Mouse (Mus musculus): ENCODE measurements at regions not wholly inside any gene's neighbourhood (a gene's known extent, or its start where the extent isn't known, plus 50 kb on each side); places are given as distances from the start of the nearest gene placed in this dataset.

DNA sequence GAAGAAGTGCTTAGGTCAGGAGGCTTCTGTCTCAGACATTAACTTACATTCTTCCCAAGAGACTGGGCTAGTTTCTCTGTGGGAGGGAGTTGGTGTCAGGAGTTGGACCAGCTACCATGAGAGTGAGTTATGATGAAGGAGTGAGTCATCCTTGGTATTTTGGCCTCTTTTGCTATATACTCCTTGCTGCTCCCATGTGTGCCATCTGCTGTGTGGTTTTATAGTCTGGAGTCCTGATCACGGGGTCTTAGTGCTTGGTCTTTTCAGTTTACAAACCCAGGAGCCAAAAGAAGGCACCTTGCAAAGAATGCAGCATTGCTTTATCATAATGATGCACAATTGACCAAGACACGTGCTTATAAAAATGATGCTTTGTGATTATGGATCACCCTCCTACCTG, 56.6 kb downstream of the Zfp503 start:
- DNase-seq, result no peak

DNA sequence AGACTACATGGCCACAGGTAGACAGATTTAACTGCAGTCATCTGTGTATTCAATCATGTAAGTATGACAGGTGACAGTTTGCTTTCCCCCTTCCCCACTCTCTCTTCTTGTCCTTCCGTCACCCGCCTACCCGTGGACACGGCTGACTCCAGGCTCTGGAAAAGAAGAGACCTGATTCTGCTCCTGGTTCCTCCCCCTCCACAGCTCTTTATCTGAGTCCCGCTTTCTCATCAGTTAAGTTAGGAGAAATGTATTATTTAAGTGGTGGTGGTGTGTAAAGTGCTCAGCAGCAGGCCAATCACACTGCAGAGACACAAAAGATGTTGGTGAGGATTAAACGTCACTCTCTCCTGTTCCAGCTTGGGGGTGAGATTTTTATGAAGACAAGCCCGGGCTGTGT, 57.5 kb downstream of the Zfp503 start:
- DNase-seq, result no peak

DNA sequence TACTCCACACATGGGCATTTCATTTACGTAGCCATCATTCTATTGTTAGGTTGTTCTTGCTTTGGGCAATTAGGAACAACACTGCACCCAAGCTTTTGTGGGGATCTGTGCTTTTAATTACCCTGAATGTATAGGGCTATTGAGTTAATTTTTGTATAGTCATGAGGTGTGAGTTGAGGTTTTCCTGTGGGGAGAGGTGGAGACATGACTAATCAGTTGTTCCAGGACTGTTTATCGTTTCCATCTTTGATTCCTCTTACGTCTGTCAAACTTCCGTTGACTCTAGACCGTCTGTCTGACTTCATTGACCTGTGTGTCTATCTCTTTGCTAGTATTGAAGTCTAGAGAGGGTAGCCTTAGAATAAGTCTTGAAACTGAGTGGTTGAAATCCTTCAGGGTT, 60.4 kb downstream of the Zfp503 start:
- DNase-seq, result no peak

DNA sequence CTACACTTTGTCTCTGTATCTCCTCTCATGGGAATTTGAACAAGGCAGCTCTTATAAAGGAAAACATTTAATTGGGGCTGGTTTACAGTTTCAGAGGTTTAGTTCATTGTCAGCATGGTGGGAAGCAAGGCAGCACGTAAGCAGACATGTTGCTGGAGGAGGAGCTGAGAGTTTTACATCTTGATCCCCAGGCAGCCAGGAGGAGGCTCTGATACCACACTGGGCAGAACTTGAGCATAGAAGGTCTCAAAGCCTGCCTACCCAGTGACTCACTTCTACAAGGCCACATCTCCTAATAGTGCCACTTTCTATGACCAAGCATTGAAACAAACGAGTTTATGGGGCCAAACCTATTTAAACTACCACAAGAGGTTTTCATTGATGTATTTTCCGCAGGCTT, 67.9 kb upstream of the Comtd1 start:
- no peak for DNase-seq

DNA sequence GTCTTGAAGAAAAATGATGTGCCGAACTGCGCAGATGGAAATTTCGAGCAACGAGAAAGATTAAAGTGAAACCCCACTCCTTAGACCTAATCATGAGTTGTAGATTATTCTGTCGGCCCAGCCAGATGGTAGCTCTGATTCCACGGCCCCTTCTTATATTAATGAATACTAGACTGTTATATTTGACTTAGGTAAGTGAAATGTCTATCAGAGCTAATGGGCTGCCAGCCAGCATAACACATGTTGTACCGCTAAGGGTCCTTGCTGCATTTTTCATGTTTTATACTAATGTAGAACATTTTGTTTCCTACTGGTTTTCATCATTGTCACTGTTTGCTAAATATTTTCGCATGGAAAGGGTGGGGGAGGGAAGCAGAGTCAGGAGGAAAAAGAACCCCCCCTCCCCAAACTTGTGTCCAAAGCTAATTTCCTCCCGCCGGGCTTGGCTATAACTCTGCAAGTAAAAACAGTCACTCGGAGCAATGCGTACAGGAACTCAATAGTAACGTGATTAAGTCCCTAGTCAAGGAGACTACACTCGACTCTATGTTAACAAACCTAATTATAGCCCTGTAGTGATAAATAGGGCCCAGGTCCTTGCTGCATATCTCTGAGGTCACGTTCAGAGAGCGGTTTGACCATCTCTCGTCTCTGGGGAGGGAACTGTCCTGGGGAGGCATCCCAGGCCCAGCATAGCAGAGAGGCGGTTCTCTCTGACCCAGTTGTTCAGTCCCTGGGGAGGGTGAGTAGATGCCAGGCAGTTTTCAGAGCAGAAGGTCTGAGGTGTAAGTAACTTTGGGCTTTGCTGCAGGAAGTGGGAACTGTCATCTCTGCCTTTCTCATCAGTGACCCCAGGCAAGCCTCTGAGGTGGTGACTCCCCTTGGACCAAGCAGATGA, 56.0 kb upstream of the Comtd1 start:
- peak in 1 of 2 experiments; percentile 23 for DNase-seq

DNA sequence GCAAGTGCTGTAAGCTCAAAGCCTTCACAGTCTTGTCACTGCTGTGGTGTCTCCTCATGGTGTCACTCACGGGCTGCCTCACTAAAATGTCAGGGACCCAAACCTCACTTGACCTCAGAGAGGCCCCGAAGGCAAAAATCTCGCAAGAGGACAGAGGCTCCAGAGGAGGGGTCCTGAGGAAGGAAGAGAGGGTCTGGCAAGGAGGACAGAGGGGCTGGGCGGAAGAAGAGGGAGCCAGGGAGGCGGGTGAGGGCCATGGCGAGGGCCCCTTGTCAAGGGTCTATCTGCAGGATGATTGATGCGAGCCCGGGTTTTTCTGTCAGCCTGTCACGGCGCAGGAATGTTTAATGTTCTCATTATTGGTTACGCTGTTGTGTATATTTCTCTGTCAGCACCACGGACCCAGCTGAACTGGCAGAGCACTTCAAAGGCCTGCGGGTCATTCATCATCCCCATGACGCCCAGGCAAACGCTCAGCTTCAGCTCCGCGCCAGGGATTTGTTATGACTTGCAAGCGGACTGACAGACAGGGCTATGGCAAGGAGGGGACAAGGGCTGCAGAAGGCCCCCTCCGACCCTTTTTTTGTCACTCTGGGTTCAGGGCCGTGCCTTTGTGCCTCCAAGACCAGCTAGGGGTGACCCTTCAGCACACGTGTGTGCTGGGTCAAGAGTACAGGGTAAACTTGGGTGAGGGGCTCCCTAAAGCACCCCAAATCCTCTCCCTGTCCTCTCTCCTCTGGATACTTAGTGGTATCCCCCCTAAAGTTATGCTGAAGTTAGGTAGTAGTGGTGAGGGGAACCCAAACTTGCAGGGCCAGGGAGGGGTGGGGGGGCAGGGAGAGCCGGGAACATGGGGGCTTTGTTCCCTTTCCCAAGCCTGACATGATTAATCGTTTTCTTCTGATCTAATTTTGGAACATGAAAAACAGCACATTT, 55.1 kb upstream of the Comtd1 start:
- DNase-seq, result peak; percentile 74 to 80

- no peak for DNase-seq
These were observed 54.1 kb upstream of the Comtd1 start for GRCm38 (mm10) chr14:21902856-21903255.

GRCm38 (mm10) chr14:21902456-21902855, 53.7 kb upstream of the Comtd1 start:
- no peak for DNase-seq

GRCm38 (mm10) chr14:21900951-21901350, 52.2 kb upstream of the Comtd1 start:
- no peak for DNase-seq

DNA sequence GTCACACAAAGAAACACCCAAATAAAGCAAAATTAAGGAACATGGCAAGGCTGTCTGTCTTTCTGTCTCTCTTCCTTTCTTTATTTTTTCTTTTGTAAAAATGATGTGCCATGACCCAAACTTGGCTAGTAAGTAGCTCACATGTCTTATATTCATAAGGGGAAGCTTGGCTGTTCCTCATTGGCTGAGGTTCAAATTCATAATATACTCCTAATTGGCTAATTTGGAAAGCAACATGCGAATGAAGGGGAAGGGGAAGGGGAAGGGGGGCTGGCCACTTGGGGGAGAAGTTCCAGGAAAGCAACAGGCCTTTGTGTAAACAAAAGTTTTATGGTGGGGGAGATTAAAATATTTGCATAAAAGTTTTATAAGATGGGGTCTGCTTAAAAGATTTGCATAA, 51.7 kb upstream of the Comtd1 start:
- DNase-seq, result no peak
